Mouse (Mus musculus) forebrain, embryonic 16.5 days (tissue): ENCODE data around the gene Elmsan1. TPM values are rescaled to one million over a fixed set of nuclear protein-coding genes. Genes with fewer than 3 reads are reported as not detected.
"Not testable (repeated sequence)": the region's sequence is repeated elsewhere in the genome, so short reads cannot be mapped to it uniquely, and the experiment has no call there.

Source experiments
- ATAC-seq: fragments of 200-750 bp; cut with Nextera tagmentation; 2 replicates; pipeline ENCODE4 v1.8.0; 2017; ENCODE audit warnings: mild to moderate bottlenecking, moderate library complexity
- H3K27ac ChIP-seq: fragments of 300-500 bp; sonication (generic); 2 replicates; pipeline ENCODE4 v1.5.1; 2014; ENCODE audit warnings: low read length, control low read depth
- H3K27me3 ChIP-seq: fragments of 300-500 bp; sonication (generic); replicated peaks from 2 replicates; pipeline ENCODE4 v1.6.1; 2014; ENCODE audit warnings: low read length; ENCODE audit not compliant: control insufficient read depth, insufficient read depth
- H3K36me3 ChIP-seq: fragments of 300-500 bp; sonication (generic); 2 replicates; pipeline ENCODE4 v1.6.1; 2014; ENCODE audit not compliant: control insufficient read depth, insufficient read depth
- H3K4me1 ChIP-seq: fragments of 300-500 bp; sonication (generic); replicated peaks from 2 replicates; pipeline ENCODE4 v1.6.1; 2014; ENCODE audit warnings: low read length; ENCODE audit not compliant: control insufficient read depth, insufficient read depth
- H3K4me2 ChIP-seq: fragments of 300-500 bp; sonication (generic); 2 replicates; pipeline ENCODE4 v1.6.1; 2014; ENCODE audit warnings: mild to moderate bottlenecking, low read length, control low read depth
- H3K4me3 ChIP-seq: fragments of 300-500 bp; sonication (generic); replicated peaks from 2 replicates; pipeline ENCODE4 v1.5.1; 2014; ENCODE audit warnings: mild to moderate bottlenecking, low read length, control low read depth
- H3K9ac ChIP-seq: fragments of 300-500 bp; sonication (generic); replicated peaks from 2 replicates; pipeline ENCODE4 v1.6.1; 2014; ENCODE audit warnings: low read depth, low read length, control low read depth
- H3K9me3 ChIP-seq: fragments of 300-500 bp; sonication (generic); 2 replicates; pipeline ENCODE4 v1.6.1; 2016; ENCODE audit warnings: low read length; ENCODE audit not compliant: control insufficient read depth
- WGBS: fragments of 180-500 bp; shearing (Covaris S2); extraction: QIAGEN DNeasy Blood & Tissue Kit; methylation state at CpG from one replicate; pipeline ENCODE4 v1.1.7; 2014; 5-methylcytosine and 5-hydroxymethylcytosine counted together
- polyA plus RNA-seq: library from polyadenylated mRNA; unstranded; fragments of >200 nt; fragmentation: Nextera tagmentation; extraction: Ambion mirVana; gene quantifications from 2 replicates; pipeline ENCODE4 v1.2.1, GENCODE M21; 2015

Gene Elmsan1
- 3.8 and 4.4 TPM in 2 replicates for polyA plus RNA-seq

GRCm38 (mm10) chr12:84218289-84219120 lies at the start of gene Elmsan1:
TSS of gene Elmsan1 (minus strand) at chr12:84218881.
- WGBS, result under 1% methylated on average over 78 of the region's 82 CpGs
- H3K4me2 ChIP-seq, result peak within 1 kb of the TSS; percentile 99
- H3K4me1 ChIP-seq, result peaks cover 44% of the 10 kb centered on the region
- H3K9me3 ChIP-seq, result no peaks in the 10 kb centered on the region
- ATAC-seq, result peak; percentile 73
- peak within 1 kb of the TSS; percentile 75 for H3K4me3 ChIP-seq
- H3K9ac ChIP-seq, result peak within 1 kb of the TSS; percentile 74
- H3K36me3 ChIP-seq, result no peaks in the 10 kb centered on the region
- H3K27me3 ChIP-seq, result no peaks in the 10 kb centered on the region
- peak within 1 kb of the TSS; percentile 37 for H3K27ac ChIP-seq

GRCm38 (mm10) chr12:84267264-84267663 lies 48.6 kb upstream of the Elmsan1 start:
- Histone ChIP-seq H3K9me3 (no peaks in the 10 kb centered on the region), H3K4me1 (no peaks in the 10 kb centered on the region), H3K36me3 (no peaks in the 10 kb centered on the region), H3K9ac (no peak overlapping the region), H3K4me2 (no peak overlapping the region), H3K27ac (no peak overlapping the region), H3K27me3 (no peaks in the 10 kb centered on the region), H3K4me3 (no peak overlapping the region)
- ATAC-seq, result no peak
- 52% methylated on average over 2 of the region's 2 CpGs for WGBS

GRCm38 (mm10) chr12:84260363-84260762 lies 41.7 kb upstream of the Elmsan1 start:
- H3K4me3 ChIP-seq, result no peak overlapping the region
- H3K4me1 ChIP-seq, result no peaks in the 10 kb centered on the region
- WGBS, result 46% methylated on average over 7 of the region's 7 CpGs
- ATAC-seq, result no peak
- H3K9ac ChIP-seq, result no peak overlapping the region
- H3K36me3 ChIP-seq, result no peaks in the 10 kb centered on the region
- H3K27me3 ChIP-seq, result no peaks in the 10 kb centered on the region
- H3K27ac ChIP-seq, result no peak overlapping the region
- no peak overlapping the region for H3K4me2 ChIP-seq
- H3K9me3 ChIP-seq, result no peaks in the 10 kb centered on the region

GRCm38 (mm10) chr12:84254886-84255285 lies 36.2 kb upstream of the Elmsan1 start:
- H3K36me3 ChIP-seq, result no peaks in the 10 kb centered on the region
- H3K9me3 ChIP-seq, result no peaks in the 10 kb centered on the region; the same call in 1 of the 2 replicates
- H3K27ac ChIP-seq, result no peak overlapping the region
- 78% methylated on average over 5 of the region's 5 CpGs for WGBS
- H3K9ac ChIP-seq, result no peak overlapping the region
- H3K4me2 ChIP-seq, result no peak overlapping the region
- ATAC-seq, result no peak
- H3K27me3 ChIP-seq, result no peaks in the 10 kb centered on the region
- no peaks in the 10 kb centered on the region for H3K4me1 ChIP-seq
- H3K4me3 ChIP-seq, result no peak overlapping the region

GRCm38 (mm10) chr12:84252811-84253210 lies 34.1 kb upstream of the Elmsan1 start:
- 89% methylated on average over 4 of the region's 5 CpGs for WGBS
- no peaks in the 10 kb centered on the region for H3K27me3 ChIP-seq
- no peak overlapping the region for H3K9ac ChIP-seq
- no peak overlapping the region for H3K4me2 ChIP-seq
- H3K4me1 ChIP-seq, result no peaks in the 10 kb centered on the region
- H3K27ac ChIP-seq, result no peak overlapping the region
- H3K9me3 ChIP-seq, result no peaks in the 10 kb centered on the region; the same call in 1 of the 2 replicates
- ATAC-seq, result no peak
- H3K4me3 ChIP-seq, result no peak overlapping the region
- H3K36me3 ChIP-seq, result no peaks in the 10 kb centered on the region

- H3K9ac ChIP-seq, result no peak overlapping the region
- H3K36me3 ChIP-seq, result no peaks in the 10 kb centered on the region
- H3K4me2 ChIP-seq, result no peak overlapping the region
- no peak for ATAC-seq
- 3% methylated on average over 3 of the region's 3 CpGs for WGBS
- no peaks in the 10 kb centered on the region for H3K4me1 ChIP-seq
- no peak overlapping the region for H3K27ac ChIP-seq
- H3K27me3 ChIP-seq, result no peaks in the 10 kb centered on the region
- no peaks in the 10 kb centered on the region; the same call in 1 of the 2 replicates for H3K9me3 ChIP-seq
- H3K4me3 ChIP-seq, result no peak overlapping the region
Measured at GRCm38 (mm10) chr12:84249217-84249616, 30.5 kb upstream of the Elmsan1 start.

GRCm38 (mm10) chr12:84245683-84246082 lies 27.0 kb upstream of the Elmsan1 start:
- Histone ChIP-seq H3K9me3 (no peaks in the 10 kb centered on the region), H3K9ac (no peak overlapping the region), H3K36me3 (no peaks in the 10 kb centered on the region), H3K27me3 (no peaks in the 10 kb centered on the region), H3K4me1 (no peaks in the 10 kb centered on the region), H3K27ac (no peak overlapping the region), H3K4me2 (no peak overlapping the region), H3K4me3 (no peak overlapping the region)
- ATAC-seq, result no peak
- WGBS, result 53% methylated on average over 5 of the region's 5 CpGs

GRCm38 (mm10) chr12:84243076-84243770 lies 24.5 kb upstream of the Elmsan1 start:
- Histone ChIP-seq H3K27ac (no peak overlapping the region), H3K4me2 (no peak overlapping the region), H3K9ac (no peak overlapping the region), H3K9me3 (no peaks in the 10 kb centered on the region), H3K36me3 (no peaks in the 10 kb centered on the region), H3K4me3 (no peak overlapping the region), H3K4me1 (no peaks in the 10 kb centered on the region), H3K27me3 (no peaks in the 10 kb centered on the region)
- ATAC-seq, result no peak
- 91% methylated on average over 7 of the region's 7 CpGs for WGBS

- not testable (repeated sequence) for H3K9me3 ChIP-seq, H3K36me3 ChIP-seq, H3K4me1 ChIP-seq, H3K4me3 ChIP-seq, H3K27me3 ChIP-seq, H3K27ac ChIP-seq, H3K4me2 ChIP-seq, H3K9ac ChIP-seq, ATAC-seq
- 92% methylated on average over 5 of the region's 5 CpGs for WGBS
Measured at GRCm38 (mm10) chr12:84237036-84237435, 18.4 kb upstream of the Elmsan1 start.
